8 mouse cellular contexts compared by ENCODE assay signal in genomic region chr4:42916617-42917401, GRCm38 (mm10). TPM values are rescaled to one million over a fixed set of nuclear protein-coding genes. Genes with fewer than 3 reads are reported as not detected.
DNase-seq lines count a peak whose midpoint lies in the region; ATAC-seq lines count a peak whose summit lies in the region.

Gene Phf24 (plus strand): TSS chr4:42916660.

- H3K4me3 ChIP-seq in stomach, embryonic 14.5 days (ENCODE audit: low read depth, low read length): peak within 1 kb of the TSS; percentile 40

- peak; percentile 15 for DNase-seq in urinary bladder, postnatal 25 days (ENCODE audit: low spot score)
- DNase-seq in urinary bladder, postnatal 36 days (ENCODE audit: low spot score in 2 of 2): no peak
- DNase-seq in embryo, embryonic 10 days (ENCODE audit: low spot score): peak; percentile 46
- peak; percentile 42 to 44 for DNase-seq in heart, postnatal 10 days
- DNase-seq in layer of hippocampus, postnatal 14 days (ENCODE audit: low spot score in 2 of 2): peak; percentile 31 to 38
- peak; percentile 18 for DNase-seq in lung, postnatal 10 days
- no peak for DNase-seq in gastrocnemius, postnatal 25 days

- peaks cover 11% of the 10 kb centered on the region; the same call in 1 of the 2 replicates for H3K27me3 ChIP-seq in stomach, embryonic 14.5 days (ENCODE audit: control insufficient read depth, insufficient read depth, low read length)

- no peaks in the 10 kb centered on the region for H3K9me3 ChIP-seq in stomach, embryonic 14.5 days (ENCODE audit: control insufficient read depth, low read depth, low read length)

- intact Hi-C loops in heart, postnatal 10 days (cut with DNase I): no loop called here

- ATAC-seq in stomach, embryonic 14.5 days (ENCODE audit: insufficient number of reproducible peaks, insufficient read depth, low FRiP score, low read depth): peak; percentile 78

- WGBS in stomach, embryonic 14.5 days: under 1% methylated on average over 68 of the region's 90 CpGs

- no peaks in the 10 kb centered on the region for H3K36me3 ChIP-seq in stomach, embryonic 14.5 days (ENCODE audit: control insufficient read depth, insufficient read depth, low read length)

- peak within 1 kb of the TSS; percentile 57 for H3K9ac ChIP-seq in stomach, embryonic 14.5 days (replicated peaks; ENCODE audit: low read depth, low read length)

- no peak within 1 kb of the TSS for H3K27ac ChIP-seq in stomach, embryonic 14.5 days (ENCODE audit: low read length)

- H3K4me1 ChIP-seq in stomach, embryonic 14.5 days (ENCODE audit: control insufficient read depth, insufficient read depth, low read length): no peaks in the 10 kb centered on the region

- peak within 1 kb of the TSS; percentile 91 for H3K4me2 ChIP-seq in stomach, embryonic 14.5 days (replicated peaks; ENCODE audit: low read depth, low read length)

RNA-seq across cellular contexts. Expression of gene Phf24, which starts in this region (rescaled TPM):
- 1 to 10 TPM; 8.0 to 9.5 TPM for total RNA-seq in heart, postnatal 10 days (2021)
- 100 to 1,000 TPM; 121 to 134 TPM for total RNA-seq in layer of hippocampus, postnatal 14 days (2021)
- 2.6 and 3.1 TPM in 2 replicates for polyA plus RNA-seq in stomach, embryonic 14.5 days (2014; fragmentation: Nextera tagmentation; extraction: Ambion mirVana)
- 1 to 10 TPM in 1 of 2 experiments, under 1 TPM in 1; 0.64 to 1.5 TPM for total RNA-seq in gastrocnemius, postnatal 25 days (2021)

Comparison
In these comparisons a context has a peak if more than half of its experiments do, and no peak if none do; other contexts are left out.
1. RNA of gene Phf24 (total RNA-seq): 121 to 134 TPM in layer of hippocampus, postnatal 14 days; 8.0 to 9.5 TPM in heart, postnatal 10 days and 0.64 to 1.5 TPM in gastrocnemius, postnatal 25 days; every median in the first group is over 10 times any median in the second.
2. DNase-seq: peak in urinary bladder, postnatal 25 days (single experiment), embryo, embryonic 10 days (single experiment), heart, postnatal 10 days (2 of 2), layer of hippocampus, postnatal 14 days (2 of 2) and lung, postnatal 10 days (single experiment); none in urinary bladder, postnatal 36 days (0 of 2) and gastrocnemius, postnatal 25 days (single experiment).